Mouse (Mus musculus) heart, adult 8-10 months (tissue): ENCODE data around the gene Drg1. TPM values are rescaled to one million over a fixed set of nuclear protein-coding genes. Genes with fewer than 3 reads are reported as not detected.

Source experiments
- DNase-seq: peaks from one replicate; pipeline ENCODE4 v3.0.0; 2022; ENCODE audit warnings: low spot score
- total RNA-seq, 4 experiments: library from RNA; stranded (reverse); gene quantifications; 2 replicates each; pipeline ENCODE4 v1.2.4; 2022

Gene Drg1
- 10 to 100 TPM; 53.6 to 60.6 (median 58.8) TPM for total RNA-seq

GRCm38 (mm10) chr11:3266079-3266685 lies at the start of gene Drg1:
Gene Drg1, minus strand, starts transcription at chr11:3266415.
- peak; percentile 90 for DNase-seq

GRCm38 (mm10) chr11:3314148-3314547 lies 47.9 kb upstream of the Drg1 start:
- DNase-seq, result peak; percentile 18

GRCm38 (mm10) chr11:3313294-3313693 lies 47.1 kb upstream of the Drg1 start:
- DNase-seq, result no peak

GRCm38 (mm10) chr11:3311586-3312347 lies 45.6 kb upstream of the Drg1 start:
- no peak for DNase-seq

GRCm38 (mm10) chr11:3310789-3311585 lies 44.8 kb upstream of the Drg1 start:
- no peak for DNase-seq

GRCm38 (mm10) chr11:3309884-3310283 lies 43.7 kb upstream of the Drg1 start:
- DNase-seq, result no peak

GRCm38 (mm10) chr11:3307875-3308274 lies 41.7 kb upstream of the Drg1 start:
- DNase-seq, result no peak

- no peak for DNase-seq
Observed at GRCm38 (mm10) chr11:3305821-3306220, 39.6 kb upstream of the Drg1 start.

GRCm38 (mm10) chr11:3302792-3303191 lies 36.6 kb upstream of the Drg1 start:
- DNase-seq, result no peak

- DNase-seq, result no peak
Observed at GRCm38 (mm10) chr11:3302385-3302784, 36.2 kb upstream of the Drg1 start.

- no peak for DNase-seq
Observed at GRCm38 (mm10) chr11:3301075-3301474, 34.9 kb upstream of the Drg1 start.

- no peak for DNase-seq
Observed at GRCm38 (mm10) chr11:3298813-3299185, 32.6 kb upstream of the Drg1 start.

GRCm38 (mm10) chr11:3297871-3298812 lies 31.9 kb upstream of the Drg1 start:
- no peak for DNase-seq

- no peak for DNase-seq
Observed at GRCm38 (mm10) chr11:3296056-3296455, 29.8 kb upstream of the Drg1 start.

- no peak for DNase-seq
Observed at GRCm38 (mm10) chr11:3294641-3295040, 28.4 kb upstream of the Drg1 start.

GRCm38 (mm10) chr11:3293361-3293760 lies 27.1 kb upstream of the Drg1 start:
- no peak for DNase-seq

GRCm38 (mm10) chr11:3292711-3293249 lies 26.6 kb upstream of the Drg1 start:
- no peak for DNase-seq

- DNase-seq, result peak; percentile 26
Observed at GRCm38 (mm10) chr11:3292062-3292421, 25.8 kb upstream of the Drg1 start.

GRCm38 (mm10) chr11:3291311-3292061 lies 25.3 kb upstream of the Drg1 start:
- no peak for DNase-seq

GRCm38 (mm10) chr11:3290640-3291310 lies 24.6 kb upstream of the Drg1 start:
- no peak for DNase-seq
